Mouse (Mus musculus): ENCODE measurements at regions not wholly inside any gene's neighbourhood (a gene's known extent, or its start where the extent isn't known, plus 50 kb on each side); places are given as distances from the start of the nearest gene placed in this dataset.

- DNase-seq = no peak
Observed at GRCm38 (mm10) chr8:126854121-126855055, 91.3 kb downstream of the Tomm20 start.

- DNase-seq = peak; percentile 23
Observed at GRCm38 (mm10) chr8:126852663-126853390, 92.8 kb downstream of the Tomm20 start.

GRCm38 (mm10) chr8:126852184-126852583 lies 93.5 kb downstream of the Tomm20 start:
- DNase-seq = no peak

GRCm38 (mm10) chr8:126851780-126852179 lies 93.9 kb downstream of the Tomm20 start:
- no peak for DNase-seq

GRCm38 (mm10) chr8:126850189-126850535 lies 95.5 kb downstream of the Tomm20 start:
- DNase-seq = no peak

- DNase-seq = peak; percentile 54
Observed at GRCm38 (mm10) chr8:126849411-126850188, 96.0 kb downstream of the Tomm20 start.

- DNase-seq = no peak
Observed at GRCm38 (mm10) chr8:126848369-126849105, 97.1 kb downstream of the Tomm20 start.

- DNase-seq = peak; percentile 48
Observed at GRCm38 (mm10) chr8:126847664-126848353, 97.8 kb downstream of the Tomm20 start.

GRCm38 (mm10) chr8:126846188-126846565 lies 99.5 kb downstream of the Tomm20 start:
- DNase-seq = no peak

GRCm38 (mm10) chr8:126845530-126846187 lies 100.0 kb downstream of the Tomm20 start:
- DNase-seq = no peak

- no peak for DNase-seq
Observed at GRCm38 (mm10) chr8:126844627-126845026, 101.0 kb downstream of the Tomm20 start.

- DNase-seq = no peak
Observed at GRCm38 (mm10) chr8:126841187-126841586, 104.5 kb downstream of the Tomm20 start.

- peak; percentile 53 for DNase-seq
Observed at GRCm38 (mm10) chr8:126839712-126840355, 105.8 kb downstream of the Tomm20 start.

- DNase-seq = peak; percentile 54
Observed at GRCm38 (mm10) chr8:126839039-126839711, 106.5 kb downstream of the Tomm20 start.

GRCm38 (mm10) chr8:126838228-126838627 lies 107.4 kb downstream of the Tomm20 start:
- DNase-seq = no peak

- no peak for DNase-seq
Observed at GRCm38 (mm10) chr8:126837318-126838025, 108.2 kb downstream of the Tomm20 start.

- DNase-seq = no peak
Observed at GRCm38 (mm10) chr8:126835554-126835953, 110.1 kb downstream of the Tomm20 start.

GRCm38 (mm10) chr8:126833471-126834453 lies 111.9 kb downstream of the Tomm20 start:
- DNase-seq = peak; percentile 43

All from liver (tissue).